Mouse (Mus musculus) stomach, embryonic 16.5 days (tissue): Measurements from ENCODE around the gene Exosc1. TPM values are rescaled to one million over a fixed set of nuclear protein-coding genes. Genes with fewer than 3 reads are reported as not detected.
A peak's percentile ranks its signal among the peaks of the same experiment; 100 is the strongest.

ENCODE experiments used
- ATAC-seq: fragments of 200-750 bp; cut with Nextera tagmentation; 2 replicates; pipeline ENCODE4 v1.8.0; 2017; ENCODE audit warnings: moderate number of reproducible peaks, moderate TSS enrichment; ENCODE audit not compliant: insufficient read depth, low FRiP score
- H3K27ac ChIP-seq: fragments of 300-500 bp; sonication (generic); 2 replicates; pipeline ENCODE4 v1.5.1; 2014; ENCODE audit warnings: low read length
- H3K27me3 ChIP-seq: fragments of 300-500 bp; sonication (generic); 2 replicates; pipeline ENCODE4 v1.6.1; 2014; ENCODE audit warnings: low read length, control low read depth, mixed read lengths; ENCODE audit not compliant: control insufficient read depth, insufficient read depth
- H3K36me3 ChIP-seq: fragments of 300-500 bp; sonication (generic); 2 replicates; pipeline ENCODE4 v1.6.1; 2014; ENCODE audit warnings: low read length; ENCODE audit not compliant: control insufficient read depth, insufficient read depth
- H3K4me1 ChIP-seq: fragments of 300-500 bp; sonication (generic); 2 replicates; pipeline ENCODE4 v1.6.1; 2014; ENCODE audit warnings: low read length, control low read depth, mixed read lengths; ENCODE audit not compliant: control insufficient read depth, insufficient read depth
- H3K4me2 ChIP-seq: fragments of 300-500 bp; sonication (generic); 2 replicates; pipeline ENCODE4 v1.6.1; 2014; ENCODE audit warnings: low read depth, low read length, mixed read lengths
- H3K4me3 ChIP-seq: fragments of 300-500 bp; sonication (generic); replicated peaks from 2 replicates; pipeline ENCODE4 v1.5.1; 2014; ENCODE audit warnings: mild to moderate bottlenecking, low read length
- H3K9ac ChIP-seq: fragments of 300-500 bp; sonication (generic); 2 replicates; pipeline ENCODE4 v1.6.1; 2014; ENCODE audit warnings: low read length
- H3K9me3 ChIP-seq: fragments of 300-500 bp; sonication (generic); replicated peaks from 2 replicates; pipeline ENCODE4 v1.6.1; 2016; ENCODE audit warnings: low read length, control low read depth; ENCODE audit not compliant: control insufficient read depth
- WGBS: fragments of 180-500 bp; shearing (Covaris S2); extraction: QIAGEN DNeasy Blood & Tissue Kit; methylation state at CpG from one replicate; pipeline ENCODE4 v1.1.7; 2014; 5-methylcytosine and 5-hydroxymethylcytosine counted together
- polyA plus RNA-seq: library from polyadenylated mRNA; unstranded; fragments of >200 nt; fragmentation: Nextera tagmentation; extraction: Ambion mirVana; gene quantifications from 2 replicates; pipeline ENCODE4 v1.2.1, GENCODE M21; 2015

Gene Exosc1
- polyA plus RNA-seq, 1 experiment from 2014 or later: 64.4 TPM

DNA sequence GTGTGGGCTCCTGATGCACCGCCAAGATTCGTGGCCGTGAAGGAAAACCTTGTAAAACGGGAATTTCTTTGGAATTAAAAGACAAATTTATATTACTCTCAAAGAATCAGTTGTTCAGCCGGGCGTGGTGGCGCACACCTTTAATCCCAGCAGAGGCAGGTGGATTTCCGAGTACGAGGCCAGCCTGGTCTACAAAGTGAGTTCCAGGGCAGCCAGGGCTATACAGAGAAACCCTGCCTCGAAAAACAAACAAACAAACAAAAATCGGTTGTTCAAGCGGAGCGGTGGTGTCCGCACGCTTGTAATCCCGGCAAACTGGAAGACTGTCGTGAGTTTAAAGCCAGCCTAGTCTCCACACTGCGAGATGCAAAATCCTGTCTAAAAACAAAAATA lies 36.9 kb downstream of the Exosc1 start:
- 0 out of 2 replicates have a peak overlapping the region, but pooled peaks have one; percentile 27 for H3K27ac ChIP-seq
- no peak; the same call in 1 of the 2 replicates for ATAC-seq
- no peaks in the 10 kb centered on the region for H3K27me3 ChIP-seq
- WGBS: 19% methylated on average over 18 of the region's 18 CpGs
- H3K36me3 ChIP-seq: no peaks in the 10 kb centered on the region; the same call in 1 of the 2 replicates
- H3K9ac ChIP-seq: peak overlapping the region; percentile 72
- peak overlapping the region; percentile 89 for H3K4me2 ChIP-seq
- H3K4me3 ChIP-seq: peak overlapping the region; percentile 84
- peaks cover 8% of the 10 kb centered on the region for H3K4me1 ChIP-seq
- H3K9me3 ChIP-seq: no peaks in the 10 kb centered on the region

DNA sequence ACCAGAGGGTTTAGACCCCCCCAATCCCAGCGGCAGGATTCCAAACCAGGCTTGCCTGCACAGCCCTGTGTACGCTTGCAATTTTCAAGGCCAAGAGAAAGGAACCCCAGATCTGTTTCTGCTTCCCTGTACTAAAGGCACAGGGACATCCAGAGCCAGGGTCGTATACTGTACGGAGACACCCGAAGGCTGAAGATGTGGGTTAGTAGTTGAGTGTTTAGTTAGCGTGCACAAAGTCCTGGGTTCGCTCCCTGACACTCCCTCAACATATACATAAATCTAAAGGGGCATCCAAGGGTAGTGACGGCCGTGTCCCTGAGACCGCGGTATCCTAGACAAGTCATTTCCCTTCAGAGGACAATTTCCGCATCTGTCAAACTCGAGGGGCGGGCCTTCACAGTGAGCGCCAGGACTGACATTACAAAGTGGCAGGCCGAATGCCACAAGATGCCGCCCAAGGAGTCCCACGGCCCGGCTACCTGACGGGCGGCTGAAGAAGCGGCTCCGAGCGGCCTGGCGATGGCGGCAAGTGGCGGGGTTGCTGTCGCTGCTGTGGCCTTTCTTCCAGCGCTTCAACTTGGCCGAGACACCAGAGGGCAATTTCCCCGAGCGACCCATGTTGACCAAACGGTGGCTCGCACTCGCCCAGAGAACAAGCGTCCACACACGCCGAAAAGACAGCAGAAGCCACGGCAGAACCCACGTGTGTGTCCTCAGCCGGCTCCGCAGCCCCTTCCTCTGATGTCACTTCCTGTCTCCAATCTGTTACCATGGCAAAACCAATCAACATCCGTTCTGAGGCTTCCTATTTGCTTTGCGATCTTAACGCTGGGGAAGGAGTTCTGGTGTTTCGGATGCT lies 37.5 kb downstream of the Exosc1 start, which contains the start of gene Rrp12:
Gene Rrp12 (minus strand): TSS at position 714 of the 859 bp plus-strand sequence.
- peak; percentile 90; the same call in 1 of the 2 replicates for ATAC-seq
- 1% methylated on average over 46 of the region's 46 CpGs for WGBS
- Histone ChIP-seq H3K4me1 (peaks cover 8% of the 10 kb centered on the region), H3K27me3 (no peaks in the 10 kb centered on the region), H3K4me2 (peak within 1 kb of the TSS; percentile 89), H3K9me3 (no peaks in the 10 kb centered on the region), H3K9ac (peak within 1 kb of the TSS; percentile 72), H3K27ac (0 out of 2 replicates have a peak within 1 kb of the TSS, but pooled peaks have one; percentile 27), H3K4me3 (peak within 1 kb of the TSS; percentile 84), H3K36me3 (no peaks in the 10 kb centered on the region; the same call in 1 of the 2 replicates)

DNA sequence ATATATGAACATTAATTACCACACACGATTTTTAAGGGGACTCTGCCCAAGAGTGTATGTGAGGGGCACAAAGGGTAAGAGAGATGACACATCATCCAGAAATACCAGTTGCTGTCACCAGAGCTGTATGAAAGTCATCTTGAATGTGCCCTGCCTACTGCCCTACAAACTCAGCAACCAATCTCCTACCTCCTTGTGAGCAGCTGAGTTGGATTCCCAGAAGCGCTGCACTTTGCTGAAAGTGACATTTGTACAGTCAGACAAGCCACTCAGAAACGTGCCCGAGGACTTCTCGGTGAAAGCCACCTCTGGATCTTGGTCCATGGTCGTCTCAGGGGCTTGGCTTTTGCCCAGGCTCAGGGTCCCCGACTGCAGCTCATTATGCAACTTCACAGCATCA lies 38.3 kb downstream of the Exosc1 start:
- H3K9me3 ChIP-seq: no peaks in the 10 kb centered on the region
- H3K9ac ChIP-seq: peak overlapping the region; percentile 72
- H3K36me3 ChIP-seq: no peaks in the 10 kb centered on the region; the same call in 1 of the 2 replicates
- 34% methylated on average over 7 of the region's 7 CpGs for WGBS
- ATAC-seq: no peak
- H3K27me3 ChIP-seq: no peaks in the 10 kb centered on the region
- peaks cover 8% of the 10 kb centered on the region for H3K4me1 ChIP-seq
- H3K27ac ChIP-seq: 0 out of 2 replicates have a peak overlapping the region, but pooled peaks have one; percentile 27
- H3K4me3 ChIP-seq: peak overlapping the region; percentile 84
- peak overlapping the region; percentile 89 for H3K4me2 ChIP-seq

DNA sequence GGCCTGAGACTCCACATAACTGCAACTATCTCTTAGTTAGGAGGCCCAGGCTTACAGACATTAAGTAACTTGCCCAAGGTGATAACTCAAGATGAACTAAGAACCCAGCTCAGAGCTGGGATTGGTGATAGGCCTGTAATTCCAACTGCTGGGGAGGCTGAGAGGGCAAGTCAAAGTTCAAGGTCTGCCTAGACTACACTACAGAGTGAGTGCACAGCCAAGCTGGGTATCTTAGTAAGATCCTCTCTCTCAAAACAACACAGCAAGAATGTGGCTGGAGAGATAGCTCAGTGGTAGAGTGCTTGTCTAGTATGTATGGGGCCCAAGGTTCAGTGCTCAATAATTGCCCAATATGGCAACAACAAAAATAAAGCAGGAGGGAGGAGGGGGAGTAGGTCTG lies 45.0 kb downstream of the Exosc1 start:
- Histone ChIP-seq H3K27ac (no peak overlapping the region), H3K27me3 (no peaks in the 10 kb centered on the region), H3K9ac (no peak overlapping the region), H3K36me3 (peaks cover 2% of the 10 kb centered on the region; the same call in 1 of the 2 replicates), H3K9me3 (no peaks in the 10 kb centered on the region), H3K4me1 (no peaks in the 10 kb centered on the region), H3K4me2 (no peak overlapping the region), H3K4me3 (no peak overlapping the region)
- ATAC-seq: no peak

DNA sequence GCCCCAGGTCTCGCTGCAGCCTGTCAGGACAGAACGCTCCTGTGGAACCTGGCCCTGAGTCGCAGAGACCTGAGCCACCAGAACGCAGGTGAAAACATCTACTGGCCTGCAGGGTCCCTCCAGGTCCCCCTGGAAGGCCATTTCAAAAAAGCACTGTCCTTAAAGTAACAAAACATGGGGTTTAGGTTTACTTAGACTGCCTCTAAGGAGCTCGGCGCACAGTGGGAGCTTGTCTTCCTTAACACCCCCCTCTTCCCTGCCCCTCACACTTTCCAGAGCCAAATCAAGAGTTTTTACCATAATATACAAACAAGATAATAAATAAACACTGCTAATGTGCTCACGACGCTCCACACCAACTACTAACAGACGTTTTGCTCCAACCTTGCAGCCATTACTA lies 49.3 kb downstream of the Exosc1 start:
- ATAC-seq: no peak
- 87% methylated on average over 9 of the region's 9 CpGs for WGBS
- H3K4me3 ChIP-seq: no peak overlapping the region

DNA sequence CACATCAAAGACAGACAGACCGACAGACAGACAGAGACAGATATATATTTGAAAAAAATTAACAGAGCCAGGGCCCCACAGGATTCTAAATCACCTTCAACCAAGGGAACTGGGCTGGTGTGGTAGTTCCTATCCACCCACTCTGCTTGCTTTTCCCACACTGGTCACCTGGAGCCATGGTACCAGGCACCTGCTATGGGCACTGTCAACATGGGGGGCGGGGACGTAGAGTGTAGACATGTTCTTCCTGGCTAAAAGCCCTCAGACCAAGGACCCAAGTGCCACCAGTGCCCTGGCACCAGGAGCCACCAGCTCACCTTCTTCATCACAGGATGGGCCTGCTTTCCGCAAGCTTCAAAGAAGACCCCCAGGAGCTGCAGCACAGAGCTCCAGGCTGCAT lies 51.4 kb downstream of the Exosc1 start:
- H3K9ac ChIP-seq: no peak overlapping the region
- no peaks in the 10 kb centered on the region for H3K27me3 ChIP-seq
- H3K4me3 ChIP-seq: no peak overlapping the region
- H3K4me2 ChIP-seq: no peak overlapping the region
- 93% methylated on average over 4 of the region's 4 CpGs for WGBS
- no peaks in the 10 kb centered on the region for H3K4me1 ChIP-seq
- no peaks in the 10 kb centered on the region for H3K36me3 ChIP-seq
- no peak for ATAC-seq
- no peak overlapping the region for H3K27ac ChIP-seq
- no peaks in the 10 kb centered on the region for H3K9me3 ChIP-seq

More for the DNA sequence above, 49.3 kb downstream of the Exosc1 start:
- H3K4me2 ChIP-seq: no peak overlapping the region
- H3K4me1 ChIP-seq: no peaks in the 10 kb centered on the region
- H3K9ac ChIP-seq: no peak overlapping the region
- H3K27ac ChIP-seq: no peak overlapping the region
- no peaks in the 10 kb centered on the region for H3K9me3 ChIP-seq
- H3K27me3 ChIP-seq: no peaks in the 10 kb centered on the region
- 0 out of 2 replicates have a peak, but pooled peaks cover 2% of the 10 kb centered on the region for H3K36me3 ChIP-seq

DNA sequence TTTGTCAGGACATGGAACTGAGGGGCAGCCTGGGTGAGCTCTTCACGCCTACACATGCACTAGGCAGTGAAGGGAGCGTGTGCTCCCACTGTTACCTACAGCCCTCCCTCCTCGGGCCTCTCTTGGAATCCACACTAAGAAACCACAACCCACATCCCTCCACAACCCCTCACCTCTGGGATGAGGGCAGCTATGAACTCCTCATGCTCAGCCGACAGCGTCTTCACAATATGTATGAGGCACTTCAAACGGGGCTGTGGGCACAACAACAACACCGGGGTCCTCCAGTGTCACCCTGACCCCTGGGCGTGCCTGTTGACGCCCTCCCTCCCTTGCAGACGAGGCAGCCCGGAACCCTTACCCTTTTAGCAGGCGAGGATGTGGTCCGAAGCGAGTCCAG lies 58.9 kb downstream of the Exosc1 start:
- no peak overlapping the region for H3K4me2 ChIP-seq
- 0 out of 2 replicates have a peak, but pooled peaks cover 2% of the 10 kb centered on the region for H3K36me3 ChIP-seq
- no peak for ATAC-seq

More for the DNA sequence above, 58.9 kb downstream of the Exosc1 start:
- Histone ChIP-seq H3K9ac (no peak overlapping the region), H3K27ac (no peak overlapping the region), H3K4me1 (no peaks in the 10 kb centered on the region), H3K4me3 (no peak overlapping the region), H3K27me3 (no peaks in the 10 kb centered on the region), H3K9me3 (no peaks in the 10 kb centered on the region)
- 91% methylated on average over 14 of the region's 14 CpGs for WGBS

Other genes starting within 250 kb of the Exosc1 start
- gene Slit1, start 189.8 kb downstream of the Exosc1 start, polyA plus RNA-seq: 0.69 and 0.97 TPM in 2 replicates
- gene Arhgap19, start 131.4 kb downstream of the Exosc1 start, polyA plus RNA-seq: 18.8 and 20.3 TPM in 2 replicates
- 8.9 and 9.9 TPM in 2 replicates for gene Frat1, start 103.5 kb downstream of the Exosc1 start, polyA plus RNA-seq
- 1.7 and 3.0 TPM in 2 replicates for gene Frat2, start 85.3 kb downstream of the Exosc1 start, polyA plus RNA-seq
- 15.4 and 15.9 TPM in 2 replicates for gene Rrp12, start 37.2 kb downstream of the Exosc1 start, polyA plus RNA-seq
- 706 and 744 TPM in 2 replicates for gene Pgam1, start 21.5 kb downstream of the Exosc1 start, polyA plus RNA-seq
- gene Zdhhc16, start 57 bp upstream of the Exosc1 start, polyA plus RNA-seq: 76.2 and 76.6 TPM in 2 replicates
- gene Mms19, start 47.7 kb upstream of the Exosc1 start, polyA plus RNA-seq: 27.6 and 31.5 TPM in 2 replicates
- gene Ubtd1, start 48.3 kb upstream of the Exosc1 start, polyA plus RNA-seq: 13.4 and 14.8 TPM in 2 replicates
- 0.84 TPM in 1 of 2 replicates, not detected in the other for gene Ankrd2, start 102.6 kb upstream of the Exosc1 start, polyA plus RNA-seq
- gene Hoga1, start 112.2 kb upstream of the Exosc1 start, polyA plus RNA-seq: 3.5 and 3.6 TPM in 2 replicates
- not detected in 2 replicates for gene 4933411K16Rik, start 118.8 kb upstream of the Exosc1 start, polyA plus RNA-seq
- gene Morn4, start 152.9 kb upstream of the Exosc1 start, polyA plus RNA-seq: 15.3 and 16.0 TPM in 2 replicates
- gene Pi4k2a, start 157.0 kb upstream of the Exosc1 start, polyA plus RNA-seq: 6.8 and 7.0 TPM in 2 replicates
- 52.4 and 63.5 TPM in 2 replicates for gene Avpi1, start 195.6 kb upstream of the Exosc1 start, polyA plus RNA-seq
- gene Marveld1, start 214.0 kb upstream of the Exosc1 start, polyA plus RNA-seq: 8.7 and 8.9 TPM in 2 replicates
- 23.8 and 24.5 TPM in 2 replicates for gene Zfyve27, start 230.5 kb upstream of the Exosc1 start, polyA plus RNA-seq